Mouse (Mus musculus): ENCODE data around the gene Olfr557. TPM values are rescaled to one million over a fixed set of nuclear protein-coding genes. Genes with fewer than 3 reads are reported as not detected.

Gene Olfr557
- polyA plus RNA-seq (2012; rRNA removed), result not detected in 2 replicates

GRCm38 (mm10) chr7:102695358-102696125 is at the start of gene Olfr557:
Gene Olfr557 (plus strand): TSS chr7:102695910.
- H3K4me3 ChIP-seq (ENCODE audit: low read depth, low read length), result no peak within 1 kb of the TSS
- 77% methylated on average over 5 of the region's 5 CpGs for WGBS
- no peaks in the 10 kb centered on the region for H3K36me3 ChIP-seq (ENCODE audit: control insufficient read depth, insufficient read depth, low read length)
- peak; percentile 13; the same call in 1 of the 2 replicates for TF ChIP-seq CTCF (IDR thresholded peaks at IDR 0.05; ENCODE audit: extremely low read depth, insufficient read length, insufficient replicate concordance, low read depth, low read length)
- no peak for TF ChIP-seq POLR2A (IDR thresholded peaks at IDR 0.05; ENCODE audit: low read depth, low read length)
- no peak within 1 kb of the TSS for H3K27ac ChIP-seq (ENCODE audit: insufficient read depth, low read depth, low read length)
- no peaks in the 10 kb centered on the region for H3K27me3 ChIP-seq (ENCODE audit: control insufficient read depth, insufficient read depth, low read length)
- no peaks in the 10 kb centered on the region for H3K4me1 ChIP-seq (ENCODE audit: control insufficient read depth, insufficient read depth, insufficient read length, low read length)

- H3K4me1 ChIP-seq (ENCODE audit: control insufficient read depth, insufficient read depth, insufficient read length, low read length), result no peaks in the 10 kb centered on the region
- TF ChIP-seq POLR2A (IDR thresholded peaks at IDR 0.05; ENCODE audit: low read depth, low read length) (no peak), CTCF (IDR thresholded peaks at IDR 0.05; ENCODE audit: extremely low read depth, insufficient read length, insufficient replicate concordance, low read depth, low read length) (no peak)
- H3K36me3 ChIP-seq (ENCODE audit: control insufficient read depth, insufficient read depth, low read length), result no peaks in the 10 kb centered on the region
- no peak within 1 kb of the TSS for H3K27ac ChIP-seq (ENCODE audit: insufficient read depth, low read depth, low read length)
- no peak within 1 kb of the TSS for H3K4me3 ChIP-seq (ENCODE audit: low read depth, low read length)
- H3K27me3 ChIP-seq (ENCODE audit: control insufficient read depth, insufficient read depth, low read length), result no peaks in the 10 kb centered on the region
- WGBS, result 72% methylated on average over 1 of the region's 1 CpGs
These were observed 37.2 kb upstream of the Olfr557 start, which contains the start of gene Olfr555 for GRCm38 (mm10) chr7:102658523-102658922. Gene Olfr555 (plus strand): TSS chr7:102658823.

- H3K4me3 ChIP-seq (ENCODE audit: low read depth, low read length), result no peak within 1 kb of the TSS
- WGBS, result 71% methylated on average over 3 of the region's 3 CpGs
- H3K4me1 ChIP-seq (ENCODE audit: control insufficient read depth, insufficient read depth, insufficient read length, low read length), result no peaks in the 10 kb centered on the region
- no peaks in the 10 kb centered on the region for H3K36me3 ChIP-seq (ENCODE audit: control insufficient read depth, insufficient read depth, low read length)
- no peaks in the 10 kb centered on the region for H3K27me3 ChIP-seq (ENCODE audit: control insufficient read depth, insufficient read depth, low read length)
- no peak within 1 kb of the TSS for H3K27ac ChIP-seq (ENCODE audit: insufficient read depth, low read depth, low read length)
- TF ChIP-seq POLR2A (IDR thresholded peaks at IDR 0.05; ENCODE audit: low read depth, low read length) (no peak), CTCF (IDR thresholded peaks at IDR 0.05; ENCODE audit: extremely low read depth, insufficient read length, insufficient replicate concordance, low read depth, low read length) (no peak)
These were observed 31.1 kb upstream of the Olfr557 start, which contains the start of gene Olfr556 for GRCm38 (mm10) chr7:102664599-102664998. Gene Olfr556 (plus strand): TSS chr7:102664899.

GRCm38 (mm10) chr7:102665378-102665777 is 30.3 kb upstream of the Olfr557 start:
- H3K27ac ChIP-seq (ENCODE audit: insufficient read depth, low read depth, low read length), result no peak overlapping the region
- H3K36me3 ChIP-seq (ENCODE audit: control insufficient read depth, insufficient read depth, low read length), result no peaks in the 10 kb centered on the region
- no peaks in the 10 kb centered on the region for H3K27me3 ChIP-seq (ENCODE audit: control insufficient read depth, insufficient read depth, low read length)
- TF ChIP-seq POLR2A (IDR thresholded peaks at IDR 0.05; ENCODE audit: low read depth, low read length), result no peak
- no peak for TF ChIP-seq CTCF (IDR thresholded peaks at IDR 0.05; ENCODE audit: extremely low read depth, insufficient read length, insufficient replicate concordance, low read depth, low read length)
- 30% methylated on average over 2 of the region's 2 CpGs for WGBS
- H3K4me3 ChIP-seq (ENCODE audit: low read depth, low read length), result no peak overlapping the region
- no peaks in the 10 kb centered on the region for H3K4me1 ChIP-seq (ENCODE audit: control insufficient read depth, insufficient read depth, insufficient read length, low read length)

GRCm38 (mm10) chr7:102676225-102676624 is 19.5 kb upstream of the Olfr557 start:
- no peaks in the 10 kb centered on the region for H3K4me1 ChIP-seq (ENCODE audit: control insufficient read depth, insufficient read depth, insufficient read length, low read length)
- no peak overlapping the region for H3K4me3 ChIP-seq (ENCODE audit: low read depth, low read length)
- H3K36me3 ChIP-seq (ENCODE audit: control insufficient read depth, insufficient read depth, low read length), result no peaks in the 10 kb centered on the region
- no peaks in the 10 kb centered on the region for H3K27me3 ChIP-seq (ENCODE audit: control insufficient read depth, insufficient read depth, low read length)
- no peak overlapping the region for H3K27ac ChIP-seq (ENCODE audit: insufficient read depth, low read depth, low read length)
- TF ChIP-seq POLR2A (IDR thresholded peaks at IDR 0.05; ENCODE audit: low read depth, low read length), result no peak
- TF ChIP-seq CTCF (IDR thresholded peaks at IDR 0.05; ENCODE audit: extremely low read depth, insufficient read length, insufficient replicate concordance, low read depth, low read length), result no peak
- WGBS, result 81% methylated on average over 2 of the region's 2 CpGs

- H3K27me3 ChIP-seq (ENCODE audit: control insufficient read depth, insufficient read depth, low read length), result no peaks in the 10 kb centered on the region
- no peak overlapping the region for H3K27ac ChIP-seq (ENCODE audit: insufficient read depth, low read depth, low read length)
- 88% methylated on average over 1 of the region's 1 CpGs for WGBS
- TF ChIP-seq POLR2A (IDR thresholded peaks at IDR 0.05; ENCODE audit: low read depth, low read length), result no peak
- TF ChIP-seq CTCF (IDR thresholded peaks at IDR 0.05; ENCODE audit: extremely low read depth, insufficient read length, insufficient replicate concordance, low read depth, low read length), result no peak
- H3K36me3 ChIP-seq (ENCODE audit: control insufficient read depth, insufficient read depth, low read length), result no peaks in the 10 kb centered on the region
- no peak overlapping the region for H3K4me3 ChIP-seq (ENCODE audit: low read depth, low read length)
- H3K4me1 ChIP-seq (ENCODE audit: control insufficient read depth, insufficient read depth, insufficient read length, low read length), result no peaks in the 10 kb centered on the region
These were observed 13.8 kb upstream of the Olfr557 start for GRCm38 (mm10) chr7:102681916-102682315.

GRCm38 (mm10) chr7:102686944-102687501 is 8.7 kb upstream of the Olfr557 start, which contains the start of gene Trim68:
Gene Trim68 (minus strand): TSS chr7:102687327.
- H3K36me3 ChIP-seq (ENCODE audit: control insufficient read depth, insufficient read depth, low read length), result no peaks in the 10 kb centered on the region
- H3K4me1 ChIP-seq (ENCODE audit: control insufficient read depth, insufficient read depth, insufficient read length, low read length), result no peaks in the 10 kb centered on the region
- H3K27ac ChIP-seq (ENCODE audit: insufficient read depth, low read depth, low read length), result peak within 1 kb of the TSS; percentile 25
- TF ChIP-seq POLR2A (IDR thresholded peaks at IDR 0.05; ENCODE audit: low read depth, low read length) (peak; percentile 26; the same call in 1 of the 2 replicates), CTCF (IDR thresholded peaks at IDR 0.05; ENCODE audit: extremely low read depth, insufficient read length, insufficient replicate concordance, low read depth, low read length) (no peak)
- H3K27me3 ChIP-seq (ENCODE audit: control insufficient read depth, insufficient read depth, low read length), result no peaks in the 10 kb centered on the region
- under 1% methylated on average over 39 of the region's 40 CpGs for WGBS
- H3K4me3 ChIP-seq (ENCODE audit: low read depth, low read length), result peak within 1 kb of the TSS; percentile 87
